Mouse (Mus musculus) ES-Bruce4 (cell line): ENCODE measurements at regions not wholly inside any gene's neighbourhood (a gene's known extent, or its start where the extent isn't known, plus 50 kb on each side); places are given as distances from the start of the nearest gene placed in this dataset.

ENCODE experiments used
- CTCF ChIP-seq: IDR thresholded peaks from one replicate; pipeline ENCODE4 v1.8.1; 2011; ENCODE audit warnings: low read depth, low read length
- POLR2A ChIP-seq: IDR thresholded peaks from one replicate; pipeline ENCODE4 v1.8.1; 2011; ENCODE audit warnings: low read length; ENCODE audit not compliant: insufficient read depth

- TF ChIP-seq POLR2A (no peak), CTCF (no peak)
Observed at GRCm38 (mm10) chr8:89685696-89686095, 641.7 kb upstream of the Sall1 start.
